ENCODE assay signal across 26 mouse cellular contexts in the genomic region with DNA sequence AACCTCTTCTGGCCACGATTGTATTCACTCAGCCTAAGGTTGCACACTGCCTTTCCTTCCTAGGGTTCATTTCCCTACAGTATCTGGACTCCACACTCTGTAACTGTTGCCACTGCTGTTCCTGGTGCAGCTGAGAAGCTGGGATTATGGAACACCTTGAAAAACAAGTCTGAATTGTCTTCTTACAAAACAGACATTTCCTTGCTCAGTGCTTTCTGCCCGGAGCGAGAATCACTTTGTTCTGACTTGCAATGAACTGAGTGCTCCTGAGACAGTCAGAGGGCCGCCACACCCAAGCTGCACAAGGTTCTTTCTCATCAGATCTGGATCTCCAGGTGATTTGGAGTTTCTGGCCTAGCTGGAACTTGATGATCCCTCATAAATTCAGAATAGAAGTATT.
"Had no signal": no experiment of that assay in that cellular context is flagged by ENCODE, and none has a peak within 500 bp of the region (broad histone marks: within the 10 kb centered on the region; RNA-seq: fewer than 3 reads in every experiment).

No protein-coding gene starts in this region.

- DNase-seq: gastrocnemius, adult 2 months; gastrocnemius, postnatal 10 days; gastrocnemius, postnatal 25 days; heart, adult 18-20 months; heart, postnatal 10 days; heart, postnatal 4 days; kidney, adult 18-20 months; kidney, adult 8-10 months; kidney, postnatal 10 days; kidney, postnatal 25 days; kidney, postnatal 4 days; left cerebral cortex, postnatal 4 days had no signal

- H3K9ac ChIP-seq: heart, embryonic 12.5 days; hindbrain, embryonic 12.5 days; hindbrain, embryonic 14.5 days; intestine, embryonic 15.5 days; limb, embryonic 13.5 days; limb, embryonic 15.5 days; liver, embryonic 12.5 days had no signal

- H3K36me3 ChIP-seq: heart, embryonic 10.5 days; heart, embryonic 12.5 days; hindbrain, embryonic 10.5 days; hindbrain, embryonic 12.5 days; intestine, embryonic 15.5 days; limb, embryonic 13.5 days; limb, embryonic 15.5 days; liver, embryonic 12.5 days had no signal

- H3K4me1 ChIP-seq: heart, embryonic 10.5 days; heart, embryonic 12.5 days; hindbrain, embryonic 10.5 days; hindbrain, embryonic 12.5 days; intestine, embryonic 15.5 days; limb, embryonic 15.5 days; liver, embryonic 12.5 days had no signal

- H3K27me3 ChIP-seq: heart, embryonic 12.5 days; hindbrain, embryonic 12.5 days; intestine, embryonic 15.5 days; limb, embryonic 13.5 days; limb, embryonic 15.5 days; liver, embryonic 12.5 days had no signal

- ATAC-seq: hindbrain, embryonic 16.5 days; inflammation-experienced regulatory T-cells, adult 6 months; intestine, embryonic 15.5 days; intestine, postnatal 0 days; liver, embryonic 12.5 days had no signal

- H3K9me3 ChIP-seq: heart, embryonic 10.5 days; heart, embryonic 12.5 days; hindbrain, embryonic 10.5 days; hindbrain, embryonic 12.5 days; intestine, embryonic 15.5 days; limb, embryonic 13.5 days; limb, embryonic 15.5 days; liver, embryonic 12.5 days had no signal

- H3K27ac ChIP-seq: gastrocnemius, adult 2 months; heart, embryonic 10.5 days; hindbrain, embryonic 10.5 days; hindbrain, embryonic 12.5 days; hindbrain, embryonic 14.5 days; intestine, embryonic 15.5 days; layer of hippocampus, adult 2 months; left cerebral cortex, adult 2 months; limb, embryonic 13.5 days; limb, embryonic 15.5 days; liver, embryonic 12.5 days had no signal

- H3K4me2 ChIP-seq: heart, embryonic 12.5 days; hindbrain, embryonic 12.5 days; hindbrain, embryonic 14.5 days; intestine, embryonic 15.5 days; limb, embryonic 13.5 days; limb, embryonic 15.5 days; liver, embryonic 12.5 days had no signal

- H3K4me3 ChIP-seq: gastrocnemius, adult 2 months; heart, embryonic 10.5 days; heart, embryonic 12.5 days; hindbrain, embryonic 10.5 days; hindbrain, embryonic 12.5 days; intestine, embryonic 15.5 days; layer of hippocampus, adult 2 months; left cerebral cortex, adult 2 months; limb, embryonic 13.5 days; limb, embryonic 15.5 days; liver, embryonic 12.5 days had no signal
